In the genomic region with DNA sequence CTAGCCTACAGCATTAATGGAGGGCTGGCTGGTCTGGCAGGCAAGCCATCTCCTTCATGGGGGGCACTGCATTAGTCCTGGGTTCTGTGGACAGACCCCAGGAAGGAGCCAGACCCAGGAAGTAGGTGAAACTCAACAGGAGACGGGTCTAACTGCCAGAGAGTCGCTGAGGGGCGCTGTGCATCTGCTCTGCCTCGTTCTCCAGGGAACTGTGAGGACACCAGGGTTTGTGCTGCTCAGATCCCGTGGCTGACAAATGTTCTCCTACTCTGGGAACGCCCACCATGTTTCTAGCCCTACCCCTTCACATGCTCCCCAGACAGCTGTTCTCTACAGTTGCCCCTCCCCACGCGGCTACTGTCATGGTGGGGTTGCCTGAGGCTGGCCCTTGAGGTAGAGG, we compare ENCODE assay signal across 19 mouse cellular contexts.
DNase-seq lines count a peak whose midpoint lies in the region; ATAC-seq and TF ChIP-seq lines count a peak whose summit lies in the region.
"Had no signal": no experiment of that assay in that cellular context is flagged by ENCODE, and none has a peak within 500 bp of the region (broad histone marks: within the 10 kb centered on the region; RNA-seq: fewer than 3 reads in every experiment).

No protein-coding gene starts in this region.

- peak; percentile 60 for TF ChIP-seq CTCF in layer of hippocampus, adult 2 months (conservative IDR thresholded peaks at IDR 0.05)
- no peak for TF ChIP-seq CTCF in midbrain, postnatal 0 days (IDR thresholded peaks at IDR 0.05)

- WGBS in midbrain, embryonic 15.5 days: 76% methylated on average over 8 of the region's 8 CpGs
- 76% methylated on average over 8 of the region's 8 CpGs for WGBS in midbrain, postnatal 0 days

- DNase-seq in layer of hippocampus, adult 2 months (ENCODE audit: low spot score in 2 of 2): peak in 1 of 2 experiments; percentile 29
- DNase-seq in layer of hippocampus, postnatal 25 days (ENCODE audit: extremely low spot score in 1 of 2, low spot score in 1 of 2): no peak
- DNase-seq in midbrain, postnatal 0 days (ENCODE audit: low spot score): no peak
- DNase-seq in brain, adult 2 months (ENCODE audit: low read depth, low spot score): peak; percentile 39
- no peak for DNase-seq in urinary bladder, postnatal 14 days (ENCODE audit: low spot score)
- no peak for DNase-seq in left cerebral cortex, postnatal 36 days (ENCODE audit: low spot score in 2 of 2)
- DNase-seq: cerebellum, adult 2 months; cerebellum, postnatal 10 days; embryo, embryonic 11 days; gastrocnemius, postnatal 14 days; heart, adult 2 months; heart, postnatal 14 days had no signal

- no peak overlapping the region for H3K4me2 ChIP-seq in midbrain, embryonic 15.5 days
- H3K4me2 ChIP-seq in midbrain, postnatal 0 days (ENCODE audit: low read depth, low read length, poor library complexity, severe bottlenecking): no peak overlapping the region
- H3K4me2 ChIP-seq: embryonic facial prominence, embryonic 12.5 days; forebrain, embryonic 15.5 days; heart, embryonic 11.5 days; heart, embryonic 15.5 days; hindbrain, embryonic 13.5 days had no signal

- no peak for ATAC-seq in midbrain, embryonic 15.5 days (replicated peaks)
- no peak for ATAC-seq in midbrain, postnatal 0 days (ENCODE audit: low FRiP score)
- ATAC-seq: activated CD4-positive, CD25-positive, alpha-beta regulatory T cell, adult 4 months; forebrain, embryonic 15.5 days had no signal

- intact Hi-C loops in left cerebral cortex, postnatal 36 days (cut with DNase I): loop anchor here (5.0 kb wide), 1 partner anchor 84 kb away; no protein-coding TSS in a partner anchor

- H3K4me1 ChIP-seq in midbrain, embryonic 15.5 days: peaks cover 22% of the 10 kb centered on the region
- H3K4me1 ChIP-seq in midbrain, postnatal 0 days (ENCODE audit: insufficient read depth, low read length): peaks cover 10% of the 10 kb centered on the region
- H3K4me1 ChIP-seq: heart, embryonic 15.5 days had no signal

- no peak overlapping the region for H3K4me3 ChIP-seq in layer of hippocampus, adult 2 months
- H3K4me3 ChIP-seq in midbrain, embryonic 15.5 days: no peak overlapping the region
- no peak overlapping the region for H3K4me3 ChIP-seq in midbrain, postnatal 0 days (ENCODE audit: low read depth, low read length)
- H3K4me3 ChIP-seq: embryonic facial prominence, embryonic 12.5 days; forebrain, embryonic 15.5 days; heart, adult 2 months; heart, embryonic 15.5 days; hindbrain, embryonic 13.5 days had no signal

- H3K9me3 ChIP-seq in midbrain, embryonic 15.5 days: no peaks in the 10 kb centered on the region
- H3K9me3 ChIP-seq in midbrain, postnatal 0 days (ENCODE audit: low read length): no peaks in the 10 kb centered on the region
- H3K9me3 ChIP-seq: forebrain, embryonic 15.5 days; heart, embryonic 15.5 days had no signal

- no peak overlapping the region for H3K9ac ChIP-seq in midbrain, embryonic 15.5 days
- no peak overlapping the region for H3K9ac ChIP-seq in midbrain, postnatal 0 days (replicated peaks; ENCODE audit: low read length, poor library complexity, severe bottlenecking)
- H3K9ac ChIP-seq: embryonic facial prominence, embryonic 12.5 days; forebrain, embryonic 15.5 days; heart, embryonic 15.5 days; hindbrain, embryonic 13.5 days had no signal

- H3K27ac ChIP-seq in layer of hippocampus, adult 2 months: no peak overlapping the region
- peak overlapping the region; percentile 30 for H3K27ac ChIP-seq in midbrain, embryonic 15.5 days
- H3K27ac ChIP-seq in midbrain, postnatal 0 days (ENCODE audit: low read depth, low read length): no peak overlapping the region
- H3K27ac ChIP-seq: embryonic facial prominence, embryonic 12.5 days; forebrain, embryonic 15.5 days; heart, adult 2 months; heart, embryonic 15.5 days had no signal

- no peaks in the 10 kb centered on the region for H3K36me3 ChIP-seq in midbrain, embryonic 15.5 days (replicated peaks)
- H3K36me3 ChIP-seq in midbrain, postnatal 0 days (ENCODE audit: insufficient read depth, low read length): no peaks in the 10 kb centered on the region
- H3K36me3 ChIP-seq: embryonic facial prominence, embryonic 12.5 days; forebrain, embryonic 15.5 days; heart, embryonic 15.5 days; hindbrain, embryonic 13.5 days had no signal

- no peaks in the 10 kb centered on the region for H3K27me3 ChIP-seq in midbrain, embryonic 15.5 days (replicated peaks)
- no peaks in the 10 kb centered on the region for H3K27me3 ChIP-seq in midbrain, postnatal 0 days (ENCODE audit: insufficient read depth, low read length)
- H3K27me3 ChIP-seq: embryonic facial prominence, embryonic 12.5 days; forebrain, embryonic 15.5 days had no signal
